Mouse (Mus musculus) MEL (cell line): ENCODE data around the gene Lhfpl5.
A peak's percentile ranks its signal among the peaks of the same experiment; 100 is the strongest.

Experiments used
- CHD2 ChIP-seq: IDR thresholded peaks from 2 replicates; pipeline ENCODE4 v1.6.1; 2011; ENCODE audit warnings: low read length, improper control_type of control experiment
- CTCF ChIP-seq, 3 experiments: IDR thresholded peaks in 2 of 3; conservative IDR thresholded peaks in 1 of 3; 2 replicates each; pipeline ENCODE4 v1.5.1; 2011 to 2012; ENCODE audit warnings: low read length in 3 of 3, low read depth in 2 of 3, mild to moderate bottlenecking in 2 of 3, improper control_type of control experiment in 1 of 3, inconsistent platforms in 1 of 3, mixed read lengths in 1 of 3, moderate library complexity in 1 of 3; ENCODE audit not compliant: control insufficient read depth in 1 of 3, insufficient read depth in 1 of 3, poor library complexity in 1 of 3, severe bottlenecking in 1 of 3
- E2F4 ChIP-seq: IDR thresholded peaks from 2 replicates; pipeline ENCODE4 v1.6.1; 2011; ENCODE audit warnings: low read depth, low read length, improper control_type of control experiment, borderline replicate concordance
- ELF1 ChIP-seq: IDR thresholded peaks from 2 replicates; pipeline ENCODE4 v1.6.1; 2014; ENCODE audit warnings: low read depth, mild to moderate bottlenecking, inconsistent platforms, low read length, improper control_type of control experiment, moderate library complexity
- EP300 ChIP-seq, 2 experiments: IDR thresholded peaks; 2 replicates each; pipeline ENCODE4 v1.6.1; 2011; ENCODE audit warnings: improper control_type of control experiment in 2 of 2, low read length in 2 of 2, low read depth in 1 of 2, mild to moderate bottlenecking in 1 of 2
- KAT2A ChIP-seq: conservative IDR thresholded peaks from 2 replicates; pipeline ENCODE4 v1.6.1; 2012; ENCODE audit warnings: low read depth, low read length, improper control_type of control experiment, inconsistent platforms
- MAFK ChIP-seq: IDR thresholded peaks from 2 replicates; pipeline ENCODE4 v1.6.1; 2011; ENCODE audit warnings: low read depth, mild to moderate bottlenecking, low read length, improper control_type of control experiment, borderline replicate concordance
- POLR2A ChIP-seq, 2 experiments: IDR thresholded peaks; 2 replicates each; pipeline ENCODE4 v1.6.1; 2011 to 2012; ENCODE audit warnings: low read length in 2 of 2, mild to moderate bottlenecking in 2 of 2, control low read depth in 1 of 2, improper control_type of control experiment in 1 of 2, low read depth in 1 of 2, moderate library complexity in 1 of 2; ENCODE audit not compliant: control insufficient read depth in 1 of 2, insufficient read depth in 1 of 2, poor library complexity in 1 of 2
- SMC3 ChIP-seq: IDR thresholded peaks from 2 replicates; pipeline ENCODE4 v1.6.1; 2011; ENCODE audit warnings: low read depth, low read length, improper control_type of control experiment
- TCF12 ChIP-seq: IDR thresholded peaks from 2 replicates; pipeline ENCODE4 v1.6.1; 2014; ENCODE audit warnings: low read depth, mild to moderate bottlenecking, inconsistent platforms, low read length, improper control_type of control experiment, moderate library complexity
- USF1 ChIP-seq: IDR thresholded peaks from 2 replicates; pipeline ENCODE4 v1.6.1; 2014; ENCODE audit warnings: low read depth, mild to moderate bottlenecking, inconsistent platforms, low read length, improper control_type of control experiment, moderate library complexity
- ZKSCAN1 ChIP-seq: IDR thresholded peaks from 2 replicates; pipeline ENCODE4 v1.6.1; 2012; ENCODE audit warnings: low read depth, mild to moderate bottlenecking, inconsistent platforms, low read length, improper control_type of control experiment, moderate library complexity
- ZMIZ1 ChIP-seq: IDR thresholded peaks from 2 replicates; pipeline ENCODE4 v1.6.1; 2012; ENCODE audit warnings: low read depth, mild to moderate bottlenecking, inconsistent platforms, low read length, improper control_type of control experiment, moderate library complexity

- TF ChIP-seq USF1: no peak
- peak; percentile 88 to 97 (median 95) for TF ChIP-seq CTCF (IDR thresholded peaks at IDR 0.05 in 2 of 3, conservative IDR thresholded peaks at IDR 0.05 in 1 of 3; ENCODE audit: control insufficient read depth in 1 of 3, insufficient read depth in 1 of 3, low read depth in 2 of 3, low read length in 3 of 3, poor library complexity in 1 of 3, severe bottlenecking in 1 of 3)
- peak; percentile 77 for TF ChIP-seq SMC3
- TF ChIP-seq POLR2A (IDR thresholded peaks at IDR 0.05; ENCODE audit: control insufficient read depth in 1 of 2, insufficient read depth in 1 of 2, low read depth in 1 of 2, low read length in 2 of 2, poor library complexity in 1 of 2): no peak
- TF ChIP-seq KAT2A: no peak
- TF ChIP-seq ZMIZ1: no peak
- no peak for TF ChIP-seq ELF1
- TF ChIP-seq TCF12: no peak
- no peak for TF ChIP-seq E2F4
- no peak for TF ChIP-seq CHD2
- no peak for TF ChIP-seq MAFK
- no peak for TF ChIP-seq EP300 (IDR thresholded peaks at IDR 0.05; ENCODE audit: low read depth in 1 of 2, low read length in 2 of 2)
- no peak for TF ChIP-seq ZKSCAN1
Measured at GRCm38 (mm10) chr17:28592998-28593397, 17.6 kb downstream of the Lhfpl5 start.
